Mouse (Mus musculus): ENCODE data around the gene Zfp970.
"Not testable (repeated sequence)": the region's sequence is repeated elsewhere in the genome, so short reads cannot be mapped to it uniquely, and the experiment has no call there.

Zfp970 gene

DNA sequence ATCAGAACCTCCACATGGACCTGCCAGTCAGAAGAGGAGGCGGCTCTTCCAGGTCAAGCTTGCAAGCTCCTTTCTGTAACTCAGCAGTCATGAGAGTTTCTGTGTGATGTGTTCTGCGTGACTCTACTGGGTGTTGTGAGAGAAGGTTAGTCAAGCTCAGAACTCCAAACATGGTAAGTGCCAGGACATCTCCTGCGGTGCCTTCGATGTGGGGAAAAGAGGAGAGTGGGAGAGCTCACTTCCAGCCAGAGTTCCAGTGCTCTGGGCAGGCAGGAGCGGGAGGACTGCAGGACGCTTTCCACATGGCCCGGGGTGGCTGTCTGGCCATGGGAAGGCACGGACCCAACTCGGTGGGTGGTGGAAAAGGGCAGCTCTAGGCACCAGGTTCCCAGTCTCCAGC is at the start of gene Zfp970:
Gene Zfp970, plus strand, starts transcription at position 58 of the 400 bp plus-strand sequence.
- not testable (repeated sequence) for DNase-seq (ENCODE audit: low spot score)

DNA sequence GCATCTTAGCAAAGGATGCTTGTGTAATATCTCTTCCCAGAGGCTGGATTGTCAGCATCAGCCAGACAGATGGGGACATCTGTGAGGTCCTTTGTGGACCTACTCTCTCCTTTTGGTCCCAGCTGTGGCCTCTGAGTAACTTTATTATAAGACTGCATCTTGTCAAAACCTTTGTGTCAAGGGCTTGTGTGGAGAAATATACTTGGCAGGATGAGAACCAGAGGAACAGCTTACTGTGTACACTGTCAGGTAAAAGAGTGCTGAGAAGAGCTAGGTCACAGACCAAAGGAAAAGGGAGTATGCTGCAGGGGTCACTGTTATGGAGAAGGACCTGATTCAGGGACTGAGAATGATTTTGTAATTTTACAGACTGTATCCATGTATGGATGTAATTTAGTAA is 3.7 kb downstream of the Zfp970 start:
- DNase-seq (ENCODE audit: low spot score) = not testable (repeated sequence)

DNA sequence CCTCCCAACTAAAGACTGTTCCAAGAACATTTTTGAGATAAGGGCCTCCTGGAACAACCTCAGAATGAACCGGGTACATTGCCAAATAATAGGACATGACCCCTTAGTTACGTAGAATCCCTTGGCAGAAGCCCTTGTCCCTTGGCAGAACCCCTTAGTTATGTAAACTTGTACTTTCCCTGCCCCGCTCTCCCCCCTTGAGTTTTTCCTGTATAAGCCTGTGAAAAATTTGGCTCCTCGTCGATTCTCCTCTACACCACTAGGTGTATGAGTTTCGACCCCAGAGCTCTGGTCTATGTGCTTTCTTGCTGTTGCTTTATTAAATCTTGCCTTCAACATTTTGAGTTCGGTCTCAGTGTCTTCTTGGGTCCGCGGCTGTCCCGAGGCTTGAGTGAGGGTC is 7.7 kb downstream of the Zfp970 start:
- not testable (repeated sequence) for DNase-seq (ENCODE audit: low spot score)

DNA sequence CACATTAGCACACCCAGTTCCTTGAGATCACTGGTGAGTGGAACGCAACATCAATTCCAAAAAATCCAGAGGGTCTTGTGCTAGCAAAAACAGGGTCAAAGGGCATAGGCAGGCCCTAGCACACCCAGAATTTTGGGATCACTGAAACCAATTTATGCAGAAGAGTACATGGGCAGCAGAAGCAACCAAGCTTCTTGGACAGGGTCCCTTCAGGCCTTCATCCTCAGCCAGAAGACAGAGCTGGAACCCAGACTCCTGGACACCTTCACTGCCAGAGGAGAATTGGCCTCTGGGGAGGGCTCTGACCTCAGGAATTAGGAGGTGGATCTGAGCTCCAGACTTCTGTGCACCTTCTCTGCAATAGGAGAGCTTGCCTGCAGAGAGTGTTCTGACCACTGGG is 17.4 kb downstream of the Zfp970 start:
- not testable (repeated sequence) for DNase-seq (ENCODE audit: low spot score)

DNA sequence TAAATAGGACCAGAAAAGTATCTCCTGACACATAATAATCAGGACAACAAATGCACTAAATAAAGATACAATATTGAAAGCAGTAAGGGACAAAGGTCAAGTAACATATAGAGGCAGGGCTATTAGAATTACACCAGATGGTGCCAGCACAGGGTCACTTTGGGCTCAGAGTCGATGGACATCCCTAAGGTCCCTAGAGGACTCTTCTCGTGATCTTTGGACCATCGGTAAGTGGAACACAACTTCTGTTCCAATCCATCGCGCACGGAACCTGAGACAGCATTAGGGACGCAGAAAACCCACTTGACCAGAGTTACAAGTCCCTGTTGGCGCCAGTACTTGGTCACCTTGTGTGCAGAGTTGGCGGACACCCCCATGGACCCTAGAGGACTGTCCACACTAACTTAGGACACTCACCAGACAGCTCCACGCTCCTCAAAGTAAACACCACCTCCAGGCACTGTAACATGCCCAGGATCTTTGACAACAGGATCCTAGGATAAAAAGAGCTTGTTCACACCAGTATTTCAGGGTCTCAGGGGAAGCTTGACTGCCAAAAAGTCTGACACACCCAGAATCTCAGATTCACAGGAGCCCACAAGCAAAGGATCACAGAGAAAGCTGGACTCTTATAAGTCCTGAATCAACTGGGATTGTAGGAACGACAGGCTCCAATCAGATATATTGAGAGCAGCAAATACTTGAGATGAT is 18.9 kb downstream of the Zfp970 start:
- not testable (repeated sequence) for DNase-seq (ENCODE audit: low spot score)

DNA sequence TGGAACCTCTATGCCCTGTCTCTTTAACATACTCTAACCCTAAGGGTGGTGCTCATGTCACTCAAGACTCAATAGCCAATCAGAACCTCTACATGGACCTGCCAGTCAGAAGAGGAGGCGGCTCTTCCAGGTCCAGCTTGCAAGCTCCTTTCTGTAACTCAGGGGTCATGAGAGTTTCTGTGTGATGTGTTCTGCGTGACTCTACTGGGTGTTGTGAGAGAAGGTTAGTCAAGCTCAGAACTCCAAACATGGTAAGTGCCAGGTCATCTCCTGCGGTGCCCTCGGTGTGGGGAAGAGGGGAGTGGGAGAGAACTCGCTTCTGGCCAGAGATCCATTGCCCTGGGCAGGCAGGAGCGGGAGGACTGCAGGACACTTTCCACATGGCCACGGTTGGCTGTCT is 33.5 kb downstream of the Zfp970 start, which contains the start of gene Gm14403:
Gene Gm14403, plus strand, starts transcription at position 149 of the 400 bp plus-strand sequence.
- DNase-seq (ENCODE audit: low spot score) = peak; percentile 53

- not testable (repeated sequence) for DNase-seq (ENCODE audit: low spot score)
These were observed 34.6 kb downstream of the Zfp970 start for GRCm38 (mm10) chr2:177499182-177499581.

DNA sequence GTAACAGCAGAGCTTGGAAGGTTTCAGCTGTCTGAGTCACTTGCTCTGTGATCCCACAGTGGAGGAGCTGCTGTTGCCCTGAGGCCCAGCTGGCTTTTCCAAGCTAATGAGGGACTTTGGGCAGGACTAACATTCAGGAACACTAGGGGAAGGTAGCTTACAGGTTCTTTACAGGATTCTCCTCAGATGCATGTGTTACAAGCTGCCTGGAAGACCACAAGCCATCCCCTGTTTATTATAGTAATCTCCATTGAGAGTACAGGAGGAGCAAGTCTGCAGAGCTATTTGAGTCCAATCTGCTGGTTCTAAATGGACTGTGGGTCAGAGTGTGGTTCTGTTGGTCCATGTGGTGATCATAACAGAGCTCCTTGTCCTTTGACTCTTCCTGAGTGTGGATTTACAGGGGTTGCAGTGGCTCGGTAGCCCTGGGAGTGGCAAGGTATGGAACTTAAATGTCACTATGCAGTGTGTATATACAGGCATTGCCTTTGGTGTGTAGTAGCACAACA is 40.7 kb downstream of the Zfp970 start:
- DNase-seq (ENCODE audit: low spot score) = not testable (repeated sequence)

- not testable (repeated sequence) for DNase-seq (ENCODE audit: low spot score)
These were observed 46.8 kb downstream of the Zfp970 start for GRCm38 (mm10) chr2:177511381-177511780.

- DNase-seq (ENCODE audit: low spot score) = not testable (repeated sequence)
These were observed 47.4 kb downstream of the Zfp970 start for GRCm38 (mm10) chr2:177511972-177512371.

DNA sequence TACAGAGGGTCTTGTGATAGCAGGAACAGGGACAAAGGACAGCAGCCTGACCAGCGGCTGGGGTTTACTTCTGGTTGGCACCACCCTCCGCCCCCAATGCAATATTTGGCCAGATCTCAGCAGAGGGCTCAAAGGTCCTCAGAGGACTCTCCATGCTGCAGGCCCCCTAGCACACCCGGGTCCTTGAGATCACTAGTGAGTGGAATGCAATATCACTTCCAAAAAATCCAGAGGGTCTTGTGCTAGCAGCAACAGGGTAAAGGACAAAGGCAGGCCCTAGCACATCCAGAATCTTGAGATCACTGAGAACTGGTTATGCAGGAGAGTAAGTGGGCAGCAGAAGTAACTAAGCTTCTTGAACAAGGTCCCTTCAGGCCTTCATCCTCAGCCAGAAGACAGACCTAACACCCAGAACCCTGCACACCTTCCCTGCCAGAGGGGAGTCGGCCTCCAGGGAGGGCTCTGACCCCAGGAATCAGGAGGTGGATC is 49.5 kb downstream of the Zfp970 start:
- not testable (repeated sequence) for DNase-seq (ENCODE audit: low spot score)

DNA sequence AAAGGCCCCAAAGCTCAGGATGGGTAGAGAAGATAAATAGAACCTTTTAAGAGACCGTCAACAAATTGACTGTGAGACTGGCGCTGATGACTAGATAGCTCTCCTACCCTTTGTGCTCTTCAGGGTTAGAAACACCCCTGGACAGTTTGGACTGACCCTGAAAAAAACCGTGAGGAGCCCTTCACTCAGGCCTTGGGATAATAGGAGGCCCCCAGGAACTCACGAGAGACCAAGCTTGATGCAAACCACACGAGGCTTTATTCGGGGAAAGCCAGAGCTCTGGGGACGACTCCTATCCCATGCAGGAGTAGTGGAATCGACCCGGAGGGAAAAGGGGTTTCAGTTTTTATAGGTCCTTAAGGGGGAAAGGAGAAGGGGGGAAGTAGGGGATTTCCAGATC is 53.2 kb downstream of the Zfp970 start:
- DNase-seq (ENCODE audit: low spot score) = not testable (repeated sequence)

- not testable (repeated sequence) for DNase-seq (ENCODE audit: low spot score)
These were observed 53.8 kb downstream of the Zfp970 start for GRCm38 (mm10) chr2:177518354-177518753.

GRCm38 (mm10) chr2:177518960-177519359 is 54.4 kb downstream of the Zfp970 start:
- not testable (repeated sequence) for DNase-seq (ENCODE audit: low spot score)

- no peak for DNase-seq (ENCODE audit: low spot score)
These were observed 55.5 kb downstream of the Zfp970 start for GRCm38 (mm10) chr2:177520035-177520434.

DNA sequence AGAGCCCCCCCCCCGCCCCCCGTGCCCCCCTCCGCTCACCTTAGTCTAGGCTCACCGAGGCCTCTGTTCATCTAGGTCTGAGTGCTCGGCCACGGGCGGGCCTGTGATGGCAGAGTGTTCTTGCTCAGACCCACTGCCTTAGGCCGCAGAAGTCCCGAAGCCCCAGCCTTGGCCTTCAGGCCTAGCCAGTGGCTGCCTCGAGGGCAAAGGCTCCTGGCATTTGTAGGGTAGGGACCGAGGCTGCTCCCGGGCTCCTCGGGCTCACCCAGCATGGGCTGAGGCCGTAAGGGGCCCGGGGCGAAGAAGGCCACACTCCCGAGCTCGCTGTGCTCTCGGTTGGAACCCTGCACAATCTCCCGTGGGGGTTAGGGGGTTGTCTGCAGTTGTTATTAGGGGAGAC is 58.5 kb downstream of the Zfp970 start:
- no peak for DNase-seq (ENCODE audit: low spot score)

DNA sequence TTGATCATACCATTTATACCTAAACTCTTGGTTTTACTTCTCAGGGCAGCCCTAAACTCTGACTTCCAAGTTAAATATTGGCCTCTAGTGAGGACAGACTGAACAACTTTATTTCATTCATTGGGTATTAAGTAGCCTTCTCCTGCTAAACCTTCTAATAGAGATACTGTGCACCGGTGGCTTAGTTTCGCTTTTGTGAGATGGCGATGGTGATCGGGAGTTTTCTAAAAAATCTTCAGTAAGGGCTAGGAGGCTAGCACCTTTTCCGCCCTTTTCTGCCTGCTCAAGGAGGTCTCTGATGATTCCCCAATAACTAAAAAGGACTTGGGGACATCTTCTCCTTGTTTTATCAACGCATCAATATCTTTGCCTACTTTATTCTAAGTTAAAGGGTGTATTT is 59.1 kb downstream of the Zfp970 start:
- not testable (repeated sequence) for DNase-seq (ENCODE audit: low spot score)

DNA sequence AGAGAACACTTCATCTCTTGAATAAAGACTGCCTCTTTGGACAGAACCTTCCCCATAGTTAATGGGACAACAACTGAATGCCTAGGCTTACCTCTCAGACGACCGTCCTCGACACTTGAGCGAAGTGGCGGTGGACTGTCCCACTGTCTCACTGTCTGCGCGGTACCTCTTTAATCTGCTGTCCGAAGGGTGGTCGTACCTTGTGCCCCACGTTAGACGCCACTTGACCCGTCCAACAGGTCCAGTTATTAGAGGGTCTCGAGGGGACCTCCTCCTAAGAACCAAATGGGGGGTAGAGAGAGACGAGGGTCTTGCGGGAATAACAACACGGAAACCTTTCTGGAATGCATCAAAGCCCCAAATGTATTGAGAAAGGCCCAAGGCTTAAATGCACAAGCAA is 59.6 kb downstream of the Zfp970 start:
- not testable (repeated sequence) for DNase-seq (ENCODE audit: low spot score)

All from ovary, postnatal 10 days (tissue).